Mouse (Mus musculus): ENCODE data around the gene Fzd2.
A peak's percentile ranks its signal among the peaks of the same experiment; 100 is the strongest.

Gene Fzd2

DNA sequence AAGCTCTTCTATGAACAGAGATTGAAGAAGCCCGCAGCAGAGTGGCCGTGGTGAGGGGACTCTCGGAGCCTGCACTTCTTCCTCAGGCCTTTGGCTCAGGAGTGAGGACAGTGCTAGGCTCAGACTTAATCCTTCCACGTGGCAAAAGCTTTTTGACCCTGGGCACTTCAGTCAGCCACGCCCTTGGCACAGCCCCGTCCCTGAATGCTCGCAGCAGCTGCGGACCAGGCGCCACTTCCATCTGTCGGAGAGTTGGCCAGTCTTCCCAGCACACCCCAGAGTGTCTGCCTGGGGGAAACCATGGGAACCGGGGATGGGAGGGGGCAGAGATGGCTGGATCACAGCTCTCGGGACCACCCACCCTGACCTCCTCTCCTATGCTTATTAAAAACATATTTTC, 32.7 kb downstream of the Fzd2 start:
- no peaks in the 10 kb centered on the region for H3K36me3 ChIP-seq (ENCODE audit: insufficient read depth, low read length)
- TF ChIP-seq CTCF (conservative IDR thresholded peaks at IDR 0.05; ENCODE audit: low read length) (no peak), POU5F1 (IDR thresholded peaks at IDR 0.05; ENCODE audit: borderline replicate concordance, low read length) (no peak), NANOG (IDR thresholded peaks at IDR 0.05; ENCODE audit: borderline replicate concordance, low read length) (no peak)
- no peak overlapping the region for H3K4me3 ChIP-seq (replicated peaks; ENCODE audit: low read length)
- H3K27me3 ChIP-seq (ENCODE audit: insufficient read depth, low read length), result peaks cover 3% of the 10 kb centered on the region; the same call in 1 of the 2 replicates
- peaks cover 34% of the 10 kb centered on the region for H3K4me1 ChIP-seq (replicated peaks; ENCODE audit: low read depth, low read length)
- H3K9me3 ChIP-seq (ENCODE audit: low read length), result no peaks in the 10 kb centered on the region

DNA sequence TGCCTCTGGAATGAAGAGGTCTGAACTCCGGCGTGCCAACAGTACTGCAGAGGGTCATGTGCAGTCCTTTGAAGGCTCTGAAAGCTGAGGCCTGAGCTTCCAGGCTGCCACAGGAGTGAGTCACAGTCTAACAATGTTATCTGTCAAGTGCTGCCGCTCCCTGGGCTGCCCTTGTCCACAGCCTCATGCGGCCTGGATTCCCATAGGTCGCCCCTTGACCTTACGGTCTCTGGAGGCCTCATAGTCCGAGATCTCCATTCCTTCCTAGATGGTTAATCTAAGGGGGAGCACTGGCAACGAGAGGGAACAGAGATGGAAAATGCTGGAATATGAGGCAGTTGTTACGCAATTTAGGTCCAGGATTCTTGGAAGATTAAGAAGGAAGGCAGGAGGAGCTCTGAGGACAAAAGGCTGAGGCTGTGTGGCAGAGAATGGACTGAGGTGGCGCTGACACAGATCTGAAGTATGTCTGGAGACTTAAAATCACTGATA, 39.7 kb downstream of the Fzd2 start:
- H3K4me1 ChIP-seq (replicated peaks; ENCODE audit: low read depth, low read length), result peaks cover 13% of the 10 kb centered on the region
- H3K4me3 ChIP-seq (replicated peaks; ENCODE audit: low read length), result no peak overlapping the region
- no peaks in the 10 kb centered on the region; the same call in 1 of the 2 replicates for H3K27me3 ChIP-seq (ENCODE audit: insufficient read depth, low read length)
- no peaks in the 10 kb centered on the region for H3K36me3 ChIP-seq (ENCODE audit: insufficient read depth, low read length)
- H3K9me3 ChIP-seq (ENCODE audit: low read length), result no peaks in the 10 kb centered on the region
- TF ChIP-seq CTCF (conservative IDR thresholded peaks at IDR 0.05; ENCODE audit: low read length) (no peak), NANOG (IDR thresholded peaks at IDR 0.05; ENCODE audit: borderline replicate concordance, low read length) (no peak), POU5F1 (IDR thresholded peaks at IDR 0.05; ENCODE audit: borderline replicate concordance, low read length) (no peak)

DNA sequence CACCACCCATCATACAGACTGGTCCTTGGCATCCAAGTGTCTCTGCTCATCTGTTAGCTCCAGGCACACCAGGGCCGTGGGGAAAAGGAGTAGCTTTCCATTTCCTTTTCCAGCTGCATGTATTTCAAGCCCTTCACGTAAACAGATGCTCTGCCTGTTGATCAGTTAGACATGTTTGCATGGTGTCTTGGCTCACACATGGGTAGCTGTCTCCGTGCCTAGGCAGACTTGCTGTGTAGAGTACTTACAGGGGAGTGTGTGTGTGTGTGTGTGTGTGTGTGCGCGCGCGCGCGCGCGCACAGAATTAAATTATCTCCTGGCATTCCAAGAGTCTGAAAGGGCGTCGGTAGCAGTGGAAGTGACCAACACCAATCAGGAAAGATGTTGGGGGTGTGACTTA, 42.0 kb downstream of the Fzd2 start:
- no peaks in the 10 kb centered on the region for H3K9me3 ChIP-seq (ENCODE audit: low read length)
- TF ChIP-seq CTCF (conservative IDR thresholded peaks at IDR 0.05; ENCODE audit: low read length) (no peak), POU5F1 (IDR thresholded peaks at IDR 0.05; ENCODE audit: borderline replicate concordance, low read length) (no peak), NANOG (IDR thresholded peaks at IDR 0.05; ENCODE audit: borderline replicate concordance, low read length) (no peak)

GRCm38 (mm10) chr11:102647885-102648284, 43.7 kb downstream of the Fzd2 start:
- Histone ChIP-seq H3K27me3 (ENCODE audit: insufficient read depth, low read length) (peaks cover 11% of the 10 kb centered on the region), H3K36me3 (ENCODE audit: insufficient read depth, low read length) (no peaks in the 10 kb centered on the region), H3K9me3 (ENCODE audit: low read length) (no peaks in the 10 kb centered on the region), H3K4me3 (replicated peaks; ENCODE audit: low read length) (no peak overlapping the region), H3K4me1 (replicated peaks; ENCODE audit: low read depth, low read length) (peaks cover 6% of the 10 kb centered on the region; the same call in 1 of the 2 replicates)
- TF ChIP-seq POU5F1 (IDR thresholded peaks at IDR 0.05; ENCODE audit: borderline replicate concordance, low read length), result no peak
- no peak for TF ChIP-seq NANOG (IDR thresholded peaks at IDR 0.05; ENCODE audit: borderline replicate concordance, low read length)
- no peak for TF ChIP-seq CTCF (conservative IDR thresholded peaks at IDR 0.05; ENCODE audit: low read length)

More for the DNA sequence above, 42.0 kb downstream of the Fzd2 start:
- H3K27me3 ChIP-seq (ENCODE audit: insufficient read depth, low read length), result peaks cover 9% of the 10 kb centered on the region
- H3K4me1 ChIP-seq (replicated peaks; ENCODE audit: low read depth, low read length), result peaks cover 6% of the 10 kb centered on the region; the same call in 1 of the 2 replicates
- no peaks in the 10 kb centered on the region for H3K36me3 ChIP-seq (ENCODE audit: insufficient read depth, low read length)
- no peak overlapping the region for H3K4me3 ChIP-seq (replicated peaks; ENCODE audit: low read length)

GRCm38 (mm10) chr11:102651381-102651780, 47.2 kb downstream of the Fzd2 start:
- Histone ChIP-seq H3K36me3 (ENCODE audit: insufficient read depth, low read length) (no peaks in the 10 kb centered on the region), H3K4me1 (replicated peaks; ENCODE audit: low read depth, low read length) (peaks cover 6% of the 10 kb centered on the region; the same call in 1 of the 2 replicates), H3K9me3 (ENCODE audit: low read length) (no peaks in the 10 kb centered on the region), H3K27me3 (ENCODE audit: insufficient read depth, low read length) (peaks cover 11% of the 10 kb centered on the region; the same call in 1 of the 2 replicates), H3K4me3 (replicated peaks; ENCODE audit: low read length) (no peak overlapping the region)
- TF ChIP-seq POU5F1 (IDR thresholded peaks at IDR 0.05; ENCODE audit: borderline replicate concordance, low read length) (no peak), CTCF (conservative IDR thresholded peaks at IDR 0.05; ENCODE audit: low read length) (peak; percentile 96), NANOG (IDR thresholded peaks at IDR 0.05; ENCODE audit: borderline replicate concordance, low read length) (no peak)

DNA sequence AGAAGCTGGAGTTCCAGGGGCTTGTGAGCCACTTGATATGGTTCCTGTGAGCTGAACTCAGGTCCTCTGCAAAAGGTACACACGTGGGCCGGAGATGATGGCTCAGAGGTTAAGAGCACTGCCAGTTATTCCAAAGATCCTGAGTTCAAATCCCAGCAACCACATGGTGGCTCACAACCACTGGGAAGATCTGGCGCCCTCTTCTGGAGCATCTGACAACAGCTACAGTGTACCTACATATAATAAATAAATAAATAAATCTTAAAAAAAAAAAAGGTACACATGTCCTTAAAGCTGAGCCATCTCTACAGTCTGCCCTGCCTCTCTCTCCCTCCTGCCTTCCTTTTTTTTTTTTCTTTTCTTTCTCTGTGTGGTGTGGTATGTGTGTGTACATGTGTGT, 48.6 kb downstream of the Fzd2 start:
- Histone ChIP-seq H3K9me3 (ENCODE audit: low read length) (no peaks in the 10 kb centered on the region), H3K27me3 (ENCODE audit: insufficient read depth, low read length) (peaks cover 11% of the 10 kb centered on the region; the same call in 1 of the 2 replicates), H3K4me3 (replicated peaks; ENCODE audit: low read length) (no peak overlapping the region), H3K36me3 (ENCODE audit: insufficient read depth, low read length) (no peaks in the 10 kb centered on the region), H3K4me1 (replicated peaks; ENCODE audit: low read depth, low read length) (peaks cover 3% of the 10 kb centered on the region; the same call in 1 of the 2 replicates)
- TF ChIP-seq NANOG (IDR thresholded peaks at IDR 0.05; ENCODE audit: borderline replicate concordance, low read length) (no peak), CTCF (conservative IDR thresholded peaks at IDR 0.05; ENCODE audit: low read length) (peak; percentile 41)

GRCm38 (mm10) chr11:102655888-102656287, 51.7 kb downstream of the Fzd2 start:
- Histone ChIP-seq H3K4me3 (replicated peaks; ENCODE audit: low read length) (no peak overlapping the region), H3K27me3 (ENCODE audit: insufficient read depth, low read length) (peaks cover 22% of the 10 kb centered on the region), H3K36me3 (ENCODE audit: insufficient read depth, low read length) (no peaks in the 10 kb centered on the region), H3K9me3 (ENCODE audit: low read length) (no peaks in the 10 kb centered on the region), H3K4me1 (replicated peaks; ENCODE audit: low read depth, low read length) (peaks cover 10% of the 10 kb centered on the region)
- TF ChIP-seq POU5F1 (IDR thresholded peaks at IDR 0.05; ENCODE audit: borderline replicate concordance, low read length) (no peak), CTCF (conservative IDR thresholded peaks at IDR 0.05; ENCODE audit: low read length) (no peak), NANOG (IDR thresholded peaks at IDR 0.05; ENCODE audit: borderline replicate concordance, low read length) (no peak)

DNA sequence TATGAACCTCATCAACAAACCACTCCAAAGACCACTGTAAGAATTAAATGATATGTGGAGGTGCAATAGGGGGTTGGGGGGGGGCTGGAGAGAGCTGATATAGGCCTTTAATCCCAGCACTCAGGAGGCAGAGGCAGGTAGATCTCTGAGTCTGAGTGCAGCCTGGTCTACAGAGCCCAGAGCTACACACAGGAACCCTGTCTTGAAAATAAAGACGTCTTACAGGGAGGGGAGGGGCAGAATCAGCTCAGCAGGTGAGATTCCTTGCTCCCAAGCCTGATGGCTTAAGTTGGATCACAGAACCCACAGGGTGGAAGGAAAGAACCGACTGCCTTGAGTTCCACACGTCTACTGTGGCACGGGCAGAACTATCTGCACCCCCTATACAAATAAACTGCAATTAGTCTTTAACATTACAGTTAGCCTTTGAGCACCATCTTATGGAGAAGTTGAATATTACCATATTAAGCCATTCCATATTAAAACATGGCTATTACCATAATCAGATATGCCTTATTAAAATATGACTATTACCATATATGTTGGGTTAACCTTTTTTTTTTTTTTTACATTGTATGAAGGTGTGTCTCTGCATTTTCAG, 52.2 kb downstream of the Fzd2 start:
- Histone ChIP-seq H3K4me3 (replicated peaks; ENCODE audit: low read length) (no peak overlapping the region), H3K9me3 (ENCODE audit: low read length) (no peaks in the 10 kb centered on the region), H3K36me3 (ENCODE audit: insufficient read depth, low read length) (no peaks in the 10 kb centered on the region), H3K27me3 (ENCODE audit: insufficient read depth, low read length) (peaks cover 27% of the 10 kb centered on the region), H3K4me1 (replicated peaks; ENCODE audit: low read depth, low read length) (peaks cover 10% of the 10 kb centered on the region)
- TF ChIP-seq POU5F1 (IDR thresholded peaks at IDR 0.05; ENCODE audit: borderline replicate concordance, low read length), result no peak
- no peak for TF ChIP-seq NANOG (IDR thresholded peaks at IDR 0.05; ENCODE audit: borderline replicate concordance, low read length)
- TF ChIP-seq CTCF (conservative IDR thresholded peaks at IDR 0.05; ENCODE audit: low read length), result no peak

Data from E14TG2a.4 (cell line).